Mouse (Mus musculus) small intestine, adult 2 months (tissue): ENCODE data around the gene Qk. TPM values are rescaled to one million over a fixed set of nuclear protein-coding genes. Genes with fewer than 3 reads are reported as not detected.

Experiments
- H3K27ac ChIP-seq: fragments of 200-500 bp; 2 replicates; pipeline ENCODE4 v1.5.1; 2012; ENCODE audit warnings: low read depth, low read length, control low read depth, inconsistent platforms; ENCODE audit not compliant: insufficient read depth
- H3K27me3 ChIP-seq: fragments of 200-500 bp; 2 replicates; pipeline ENCODE4 v1.6.1; 2012; ENCODE audit warnings: mild to moderate bottlenecking, moderate library complexity, low read length, inconsistent platforms; ENCODE audit not compliant: control insufficient read depth, insufficient read depth
- H3K36me3 ChIP-seq: fragments of 200-500 bp; 2 replicates; pipeline ENCODE4 v1.6.1; 2012; ENCODE audit warnings: mild to moderate bottlenecking, low read length, control low read depth, inconsistent platforms; ENCODE audit not compliant: control insufficient read depth, insufficient read depth
- H3K4me1 ChIP-seq: fragments of 200-500 bp; 2 replicates; pipeline ENCODE4 v1.6.1; 2012; ENCODE audit warnings: low read length, inconsistent platforms, mixed read lengths; ENCODE audit not compliant: control insufficient read depth, insufficient read depth, insufficient read length
- H3K4me3 ChIP-seq: fragments of 200-500 bp; 2 replicates; pipeline ENCODE4 v1.5.1; 2012; ENCODE audit warnings: low read depth, mild to moderate bottlenecking, control low read depth, inconsistent platforms, low read length, moderate library complexity
- CTCF ChIP-seq: fragments of 200-500 bp; IDR thresholded peaks from 2 replicates; pipeline ENCODE4 v1.5.1; 2012; ENCODE audit warnings: low read depth, mild to moderate bottlenecking, control low read depth, inconsistent platforms, low read length, moderate library complexity, mixed read lengths; ENCODE audit not compliant: insufficient replicate concordance, insufficient read length; ENCODE audit errors: extremely low read depth
- POLR2A ChIP-seq: fragments of 200-500 bp; IDR thresholded peaks from 2 replicates; pipeline ENCODE4 v1.6.1; 2012; ENCODE audit warnings: low read depth, mild to moderate bottlenecking, control low read depth, inconsistent platforms, low read length, moderate library complexity
- WGBS: fragments of 180-500 bp; shearing (Covaris S2); methylation state at CpG from one replicate; pipeline ENCODE4 v1.1.7; 2018; 5-methylcytosine and 5-hydroxymethylcytosine counted together
- polyA plus RNA-seq: library from polyadenylated mRNA; depleted of rRNA; stranded (reverse); fragments of >200 nt; gene quantifications from 2 replicates; pipeline ENCODE4 v1.2.3, GENCODE M21; 2012

Gene Qk
- polyA plus RNA-seq, 1 experiment = 13.5 TPM

GRCm38 (mm10) chr17:10334957-10335690 lies 15.5 kb upstream of the Qk start:
- no peaks in the 10 kb centered on the region for H3K36me3 ChIP-seq
- 0 out of 2 replicates have a peak, but pooled peaks cover 3% of the 10 kb centered on the region for H3K27me3 ChIP-seq
- H3K4me1 ChIP-seq = no peaks in the 10 kb centered on the region
- H3K27ac ChIP-seq = peak overlapping the region; percentile 35
- peak overlapping the region; percentile 59 for H3K4me3 ChIP-seq
- 5% methylated on average over 31 of the region's 31 CpGs for WGBS
- TF ChIP-seq CTCF = no peak
- TF ChIP-seq POLR2A = no peak

GRCm38 (mm10) chr17:10334481-10334880 lies 14.8 kb upstream of the Qk start:
- Histone ChIP-seq H3K4me1 (no peaks in the 10 kb centered on the region), H3K27me3 (0 out of 2 replicates have a peak, but pooled peaks cover 3% of the 10 kb centered on the region), H3K4me3 (no peak overlapping the region), H3K27ac (no peak overlapping the region), H3K36me3 (no peaks in the 10 kb centered on the region)
- 66% methylated on average over 1 of the region's 1 CpGs for WGBS
- no peak for TF ChIP-seq CTCF

- H3K36me3 ChIP-seq = no peaks in the 10 kb centered on the region
- H3K4me3 ChIP-seq = no peak overlapping the region
- WGBS = 86% methylated on average over 8 of the region's 8 CpGs
- no peak overlapping the region for H3K27ac ChIP-seq
- no peak for TF ChIP-seq POLR2A
- H3K27me3 ChIP-seq = 0 out of 2 replicates have a peak, but pooled peaks cover 3% of the 10 kb centered on the region
- H3K4me1 ChIP-seq = no peaks in the 10 kb centered on the region
These were observed 13.7 kb upstream of the Qk start for GRCm38 (mm10) chr17:10333321-10333720.

GRCm38 (mm10) chr17:10332127-10332526 lies 12.5 kb upstream of the Qk start:
- Histone ChIP-seq H3K4me3 (no peak overlapping the region), H3K27me3 (0 out of 2 replicates have a peak, but pooled peaks cover 3% of the 10 kb centered on the region), H3K4me1 (no peaks in the 10 kb centered on the region), H3K36me3 (no peaks in the 10 kb centered on the region), H3K27ac (no peak overlapping the region)
- WGBS = 60% methylated on average over 3 of the region's 3 CpGs
- TF ChIP-seq POLR2A (no peak), CTCF (no peak)

GRCm38 (mm10) chr17:10329461-10329860 lies 9.8 kb upstream of the Qk start:
- no peaks in the 10 kb centered on the region for H3K27me3 ChIP-seq
- H3K36me3 ChIP-seq = no peaks in the 10 kb centered on the region
- H3K27ac ChIP-seq = no peak overlapping the region
- no peak overlapping the region for H3K4me3 ChIP-seq
- 79% methylated on average over 5 of the region's 5 CpGs for WGBS
- no peak for TF ChIP-seq CTCF
- TF ChIP-seq POLR2A = no peak
- no peaks in the 10 kb centered on the region; the same call in 1 of the 2 replicates for H3K4me1 ChIP-seq

- Histone ChIP-seq H3K36me3 (no peaks in the 10 kb centered on the region), H3K4me3 (no peak overlapping the region), H3K27ac (no peak overlapping the region), H3K27me3 (no peaks in the 10 kb centered on the region), H3K4me1 (no peaks in the 10 kb centered on the region; the same call in 1 of the 2 replicates)
- 85% methylated on average over 9 of the region's 9 CpGs for WGBS
- TF ChIP-seq POLR2A (no peak), CTCF (no peak)
These were observed 9.0 kb upstream of the Qk start for GRCm38 (mm10) chr17:10328544-10329100.

- Histone ChIP-seq H3K27me3 (no peaks in the 10 kb centered on the region), H3K4me1 (no peaks in the 10 kb centered on the region; the same call in 1 of the 2 replicates), H3K4me3 (no peak overlapping the region), H3K27ac (no peak overlapping the region), H3K36me3 (no peaks in the 10 kb centered on the region)
- WGBS = 77% methylated on average over 5 of the region's 5 CpGs
- no peak for TF ChIP-seq POLR2A
These were observed 8.0 kb upstream of the Qk start for GRCm38 (mm10) chr17:10327584-10328210.
